Mouse (Mus musculus) retina, postnatal 1 day (tissue): ENCODE measurements around the gene Lrp10.

Experiments
- DNase-seq: peaks from one replicate; pipeline ENCODE4 v3.0.0-alpha.2; 2012

Gene Lrp10

GRCm38 (mm10) chr14:54463959-54464292, at the start of gene Lrp10:
TSS of gene Lrp10 (plus strand) at chr14:54464137.
- peak; percentile 91 for DNase-seq

GRCm38 (mm10) chr14:54415241-54416020, 48.5 kb upstream of the Lrp10 start:
- DNase-seq, result no peak

GRCm38 (mm10) chr14:54416229-54416775, 47.6 kb upstream of the Lrp10 start:
- no peak for DNase-seq

GRCm38 (mm10) chr14:54416830-54417229, 47.1 kb upstream of the Lrp10 start:
- no peak for DNase-seq

GRCm38 (mm10) chr14:54417623-54418081, 46.3 kb upstream of the Lrp10 start, which contains the start of gene Slc7a7:
TSS of gene Slc7a7 (minus strand) at chr14:54417780.
- peak; percentile 61 for DNase-seq

GRCm38 (mm10) chr14:54421014-54421413, 42.9 kb upstream of the Lrp10 start:
- DNase-seq, result no peak

GRCm38 (mm10) chr14:54423406-54423805, 40.5 kb upstream of the Lrp10 start:
- DNase-seq, result peak; percentile 47

GRCm38 (mm10) chr14:54424634-54425033, 39.3 kb upstream of the Lrp10 start:
- no peak for DNase-seq

- no peak for DNase-seq
Observed at GRCm38 (mm10) chr14:54425540-54425939, 38.4 kb upstream of the Lrp10 start.

GRCm38 (mm10) chr14:54426003-54426688, 37.8 kb upstream of the Lrp10 start:
- DNase-seq, result no peak

- peak; percentile 96 for DNase-seq
Observed at GRCm38 (mm10) chr14:54426689-54427398, 37.1 kb upstream of the Lrp10 start, which contains the start of gene Mrpl52. TSS of gene Mrpl52 (plus strand) at chr14:54426909.

GRCm38 (mm10) chr14:54427696-54428095, 36.2 kb upstream of the Lrp10 start:
- DNase-seq, result no peak

GRCm38 (mm10) chr14:54428421-54428820, 35.5 kb upstream of the Lrp10 start:
- DNase-seq, result no peak

GRCm38 (mm10) chr14:54429332-54430093, 34.4 kb upstream of the Lrp10 start:
- DNase-seq, result no peak

- peak; percentile 50 for DNase-seq
Observed at GRCm38 (mm10) chr14:54430406-54431145, 33.4 kb upstream of the Lrp10 start.

GRCm38 (mm10) chr14:54431334-54432077, 32.4 kb upstream of the Lrp10 start, which contains the start of gene Mmp14:
TSS of gene Mmp14 (plus strand) at chr14:54431612.
- peak; percentile 87 for DNase-seq

- DNase-seq, result peak; percentile 68
Observed at GRCm38 (mm10) chr14:54432078-54432836, 31.7 kb upstream of the Lrp10 start.

- peak; percentile 54 for DNase-seq
Observed at GRCm38 (mm10) chr14:54432837-54433830, 30.8 kb upstream of the Lrp10 start.
